Mouse (Mus musculus) embryonic facial prominence, embryonic 15.5 days (tissue): ENCODE data around the gene Got2. TPM values are rescaled to one million over a fixed set of nuclear protein-coding genes. Genes with fewer than 3 reads are reported as not detected.
A peak's percentile ranks its signal among the peaks of the same experiment; 100 is the strongest.
"Not testable (repeated sequence)": the region's sequence is repeated elsewhere in the genome, so short reads cannot be mapped to it uniquely, and the experiment has no call there.

ENCODE experiments used
- ATAC-seq: fragments of 200-750 bp; cut with Nextera tagmentation; 2 replicates; pipeline ENCODE4 v1.8.0; 2017; ENCODE audit warnings: low read depth, moderate TSS enrichment; ENCODE audit not compliant: insufficient number of reproducible peaks, low FRiP score, low TSS enrichment
- H3K27ac ChIP-seq: fragments of 300-500 bp; sonication (generic); replicated peaks from 2 replicates; pipeline ENCODE4 v1.5.1; 2015; ENCODE audit warnings: mild to moderate bottlenecking, inconsistent platforms
- H3K27me3 ChIP-seq: fragments of 300-500 bp; sonication (generic); 2 replicates; pipeline ENCODE4 v1.6.1; 2015; ENCODE audit warnings: inconsistent platforms
- H3K36me3 ChIP-seq: fragments of 300-500 bp; sonication (generic); 2 replicates; pipeline ENCODE4 v1.6.1; 2015; ENCODE audit warnings: mild to moderate bottlenecking, inconsistent platforms
- H3K4me1 ChIP-seq: fragments of 300-500 bp; sonication (generic); 2 replicates; pipeline ENCODE4 v1.6.1; 2015; ENCODE audit warnings: inconsistent platforms
- H3K4me2 ChIP-seq: fragments of 300-500 bp; sonication (generic); replicated peaks from 2 replicates; pipeline ENCODE4 v1.6.1; 2015; ENCODE audit warnings: mild to moderate bottlenecking, inconsistent platforms
- H3K4me3 ChIP-seq: fragments of 300-500 bp; sonication (generic); replicated peaks from 2 replicates; pipeline ENCODE4 v1.5.1; 2015; ENCODE audit warnings: mild to moderate bottlenecking, inconsistent platforms
- H3K9ac ChIP-seq: fragments of 300-500 bp; sonication (generic); 2 replicates; pipeline ENCODE4 v1.6.1; 2015; ENCODE audit warnings: inconsistent platforms
- H3K9me3 ChIP-seq: fragments of 300-500 bp; sonication (generic); replicated peaks from 2 replicates; pipeline ENCODE4 v1.6.1; 2016; ENCODE audit warnings: inconsistent platforms
- WGBS: fragments of 180-500 bp; shearing (Covaris S2); methylation state at CpG from one replicate; pipeline ENCODE4 v1.1.7; 2015; 5-methylcytosine and 5-hydroxymethylcytosine counted together
- polyA plus RNA-seq: library from polyadenylated mRNA; unstranded; fragments of >200 nt; fragmentation: Nextera tagmentation; extraction: Ambion mirVana; gene quantifications from 2 replicates; pipeline ENCODE4 v1.2.1, GENCODE M21; 2015

Gene Got2
- polyA plus RNA-seq, 1 experiment from 2014 or later: 145 TPM

DNA sequence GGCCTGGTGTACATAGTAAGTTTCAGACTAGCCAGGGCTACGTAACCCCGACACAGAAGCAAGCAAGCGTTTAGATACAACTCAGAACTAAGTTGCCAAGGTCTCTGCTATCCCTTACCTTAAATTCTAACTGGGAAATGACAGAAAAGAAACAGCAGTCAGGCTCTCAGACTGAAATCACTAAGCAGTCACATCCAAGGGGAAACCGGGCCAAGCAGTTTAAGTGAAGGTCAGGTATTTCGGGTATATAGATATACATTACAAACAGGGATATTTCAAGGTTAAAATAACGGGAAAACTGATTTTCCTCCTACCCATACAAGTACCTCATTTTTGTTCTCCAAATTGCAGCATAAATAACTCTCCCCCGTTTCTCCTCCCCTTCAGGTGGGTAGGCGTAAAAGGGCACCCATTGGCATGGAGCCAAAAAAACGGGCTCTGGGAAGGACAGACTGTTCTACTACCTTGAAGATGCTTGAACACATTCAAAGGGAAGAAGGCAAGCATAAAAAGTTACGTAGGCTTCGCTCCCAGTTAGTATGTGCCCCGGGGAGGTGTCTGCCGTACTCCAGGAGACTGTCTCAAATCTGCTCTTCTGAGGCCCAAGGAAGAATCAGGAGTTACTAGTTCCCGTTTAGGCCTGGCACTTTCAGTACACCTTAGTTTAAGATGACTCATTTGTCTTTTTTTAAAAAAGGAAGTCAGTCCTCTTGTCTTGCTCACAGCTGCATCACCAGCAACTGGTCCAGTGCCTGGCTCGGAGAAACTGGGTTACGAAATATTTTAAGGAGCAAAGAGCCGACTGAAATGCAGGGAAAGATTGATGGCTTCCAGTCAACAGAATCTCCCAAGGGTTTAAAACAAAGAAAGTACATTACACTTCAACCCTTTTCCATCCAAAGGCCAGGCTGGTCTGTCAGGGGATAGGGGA is 1.4 kb downstream of the Got2 start:
- Histone ChIP-seq H3K27me3 (no peaks in the 10 kb centered on the region), H3K36me3 (no peaks in the 10 kb centered on the region), H3K4me1 (peaks cover 14% of the 10 kb centered on the region), H3K4me3 (peak overlapping the region; percentile 98), H3K4me2 (peak overlapping the region; percentile 91), H3K9ac (no peak overlapping the region), H3K27ac (0 out of 2 replicates have a peak overlapping the region, but pooled peaks have one; percentile 69), H3K9me3 (no peaks in the 10 kb centered on the region)
- WGBS: 53% methylated on average over 17 of the region's 17 CpGs
- no peak for ATAC-seq

DNA sequence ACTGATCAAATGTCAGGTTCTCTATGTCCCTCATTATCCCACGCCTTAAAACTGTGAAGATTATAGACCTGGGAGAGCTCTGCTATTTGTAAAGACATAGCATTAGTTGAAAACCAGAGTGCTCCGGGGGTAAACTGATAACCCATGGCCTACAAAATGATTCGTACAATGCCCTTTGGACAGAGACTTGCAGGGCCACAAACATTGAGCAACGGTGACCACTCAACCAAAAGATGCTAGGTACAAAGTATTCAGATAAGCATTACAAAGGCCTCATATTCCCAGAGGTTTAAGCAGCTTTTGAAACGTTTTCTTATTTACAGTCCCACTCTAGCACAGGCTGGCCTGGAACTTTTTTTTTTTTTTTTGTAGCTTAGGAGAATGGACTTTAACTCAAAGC is 2.4 kb downstream of the Got2 start:
- Histone ChIP-seq H3K9me3 (no peaks in the 10 kb centered on the region), H3K4me3 (no peak overlapping the region), H3K4me1 (peaks cover 14% of the 10 kb centered on the region), H3K36me3 (no peaks in the 10 kb centered on the region), H3K27me3 (no peaks in the 10 kb centered on the region), H3K9ac (no peak overlapping the region), H3K27ac (no peak overlapping the region), H3K4me2 (no peak overlapping the region)
- WGBS: 67% methylated on average over 5 of the region's 5 CpGs
- no peak for ATAC-seq

DNA sequence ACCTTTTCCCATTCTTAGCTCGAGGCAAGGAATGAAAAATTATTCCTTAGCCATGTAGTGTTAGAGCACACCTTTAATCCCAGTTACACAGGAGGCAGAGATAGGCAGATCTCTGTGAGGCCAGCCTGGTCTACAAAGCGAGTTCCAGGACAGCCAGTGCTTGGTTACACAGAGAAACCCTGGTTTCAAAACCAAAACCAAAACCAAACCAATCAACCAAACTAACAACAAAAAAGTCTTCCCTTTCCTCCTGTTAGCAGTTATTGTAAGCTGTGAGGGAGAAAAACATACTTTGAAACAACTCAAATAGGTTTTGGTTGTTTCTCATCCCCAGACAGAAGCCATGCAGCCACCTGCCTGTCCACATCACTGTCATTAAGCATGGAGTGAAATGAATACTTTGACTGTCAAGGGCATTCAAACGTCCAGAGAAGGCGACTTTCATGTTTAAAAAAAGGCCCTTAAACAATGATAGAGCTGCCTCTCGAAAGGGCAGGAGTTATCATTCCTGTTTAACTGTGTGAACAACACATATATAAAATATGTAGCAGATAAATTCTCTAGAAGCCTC is 3.0 kb downstream of the Got2 start:
- Histone ChIP-seq H3K9ac (no peak overlapping the region), H3K36me3 (no peaks in the 10 kb centered on the region), H3K4me1 (peaks cover 14% of the 10 kb centered on the region), H3K4me2 (no peak overlapping the region), H3K27me3 (no peaks in the 10 kb centered on the region), H3K4me3 (no peak overlapping the region), H3K9me3 (no peaks in the 10 kb centered on the region), H3K27ac (no peak overlapping the region)
- no peak for ATAC-seq
- 74% methylated on average over 5 of the region's 5 CpGs for WGBS

DNA sequence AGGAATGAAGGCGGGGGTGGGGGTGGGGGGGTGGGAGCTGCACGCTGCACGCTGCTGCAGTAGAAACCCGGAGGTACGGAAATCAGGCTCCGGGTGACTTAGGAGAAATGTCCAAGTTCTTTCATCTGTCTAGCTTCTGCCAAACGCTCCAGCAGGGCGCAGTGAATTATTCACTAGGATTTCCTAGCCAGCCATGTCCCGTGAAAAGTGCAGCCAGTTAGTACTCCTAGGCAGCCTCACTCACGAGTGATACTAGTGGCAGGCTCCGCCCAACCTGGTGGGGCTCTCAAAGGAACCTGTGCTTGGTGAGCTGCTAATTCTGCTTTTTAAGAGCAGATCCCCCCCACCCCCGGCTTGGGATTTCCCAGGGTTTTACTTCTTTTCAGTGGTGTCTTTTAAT is 3.9 kb downstream of the Got2 start:
- no peaks in the 10 kb centered on the region for H3K27me3 ChIP-seq
- no peaks in the 10 kb centered on the region for H3K9me3 ChIP-seq
- H3K4me3 ChIP-seq: no peak overlapping the region
- no peak overlapping the region for H3K27ac ChIP-seq
- no peak overlapping the region for H3K9ac ChIP-seq
- no peak for ATAC-seq
- peaks cover 14% of the 10 kb centered on the region for H3K4me1 ChIP-seq
- H3K4me2 ChIP-seq: no peak overlapping the region
- WGBS: 81% methylated on average over 12 of the region's 12 CpGs
- H3K36me3 ChIP-seq: no peaks in the 10 kb centered on the region

DNA sequence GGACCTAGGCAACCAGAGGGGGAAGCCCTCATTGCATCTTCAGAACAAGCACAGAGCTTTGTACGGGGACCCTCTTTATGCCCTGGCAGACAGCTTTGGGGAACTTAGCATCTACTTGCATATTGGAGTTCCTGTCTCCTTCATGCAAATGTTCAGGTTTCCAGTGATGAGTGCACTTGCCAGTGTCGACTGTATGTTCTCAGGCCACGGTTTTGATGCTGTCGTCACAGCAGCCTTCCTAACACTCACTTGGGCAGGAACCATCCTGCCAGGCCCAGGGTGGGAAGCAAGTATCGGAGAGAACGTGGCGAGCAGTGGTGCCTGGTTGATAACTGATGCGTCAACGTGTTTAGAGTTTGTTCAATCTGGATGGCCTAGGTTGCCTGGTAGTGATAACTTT is 6.2 kb downstream of the Got2 start:
- Histone ChIP-seq H3K4me2 (no peak overlapping the region), H3K4me3 (no peak overlapping the region), H3K9ac (no peak overlapping the region), H3K27ac (no peak overlapping the region), H3K4me1 (peaks cover 9% of the 10 kb centered on the region), H3K9me3 (no peaks in the 10 kb centered on the region), H3K27me3 (no peaks in the 10 kb centered on the region), H3K36me3 (peaks cover 6% of the 10 kb centered on the region)
- 88% methylated on average over 9 of the region's 9 CpGs for WGBS
- no peak for ATAC-seq

DNA sequence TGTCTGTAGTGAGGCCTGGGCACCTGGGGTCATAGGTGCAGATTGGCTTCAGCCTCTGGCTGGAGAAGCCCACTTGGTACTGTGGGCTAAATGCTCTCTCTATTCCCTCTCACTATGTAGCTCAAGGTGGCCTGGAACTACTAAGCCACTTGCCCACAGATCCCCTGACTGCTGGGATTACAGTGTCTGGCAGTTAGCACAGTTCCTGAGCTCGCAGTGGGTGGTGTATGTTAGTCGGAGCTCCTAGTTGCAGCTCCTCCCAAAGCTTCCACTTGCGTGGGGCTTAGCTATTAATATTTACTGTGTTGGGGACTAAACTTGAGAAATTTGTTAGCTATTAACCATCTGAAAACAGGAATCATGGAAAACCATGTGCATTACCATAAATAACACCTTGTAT is 6.8 kb downstream of the Got2 start:
- Histone ChIP-seq H3K4me3 (no peak overlapping the region), H3K9ac (no peak overlapping the region), H3K27me3 (no peaks in the 10 kb centered on the region), H3K36me3 (peaks cover 12% of the 10 kb centered on the region), H3K9me3 (no peaks in the 10 kb centered on the region), H3K4me2 (no peak overlapping the region), H3K4me1 (peaks cover 3% of the 10 kb centered on the region), H3K27ac (no peak overlapping the region)
- 90% methylated on average over 3 of the region's 3 CpGs for WGBS
- no peak for ATAC-seq

DNA sequence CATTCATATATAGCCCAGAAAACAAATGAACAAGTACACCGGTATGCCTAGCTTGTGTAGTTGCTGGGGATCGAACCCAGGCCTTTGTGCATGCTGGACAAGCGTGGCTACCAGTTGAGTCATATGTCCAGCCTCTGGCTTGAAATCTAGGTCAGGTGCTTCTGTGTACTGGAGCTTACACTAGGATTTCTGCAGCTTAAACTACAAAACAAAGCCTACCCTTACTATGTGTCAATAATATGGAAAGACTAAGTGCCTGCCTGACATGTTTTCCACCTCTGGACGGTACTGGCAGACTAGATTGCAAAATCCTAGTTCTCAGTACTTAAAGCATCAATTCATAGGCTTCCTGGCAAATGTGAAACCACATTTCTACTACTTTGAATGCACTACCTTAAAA is 8.5 kb downstream of the Got2 start:
- H3K27me3 ChIP-seq: no peaks in the 10 kb centered on the region
- peaks cover 26% of the 10 kb centered on the region for H3K36me3 ChIP-seq
- no peaks in the 10 kb centered on the region for H3K9me3 ChIP-seq
- WGBS: 86% methylated on average over 4 of the region's 4 CpGs
- ATAC-seq: no peak
- no peak overlapping the region for H3K4me3 ChIP-seq
- H3K4me2 ChIP-seq: no peak overlapping the region
- H3K4me1 ChIP-seq: no peaks in the 10 kb centered on the region
- no peak overlapping the region for H3K27ac ChIP-seq
- no peak overlapping the region for H3K9ac ChIP-seq

DNA sequence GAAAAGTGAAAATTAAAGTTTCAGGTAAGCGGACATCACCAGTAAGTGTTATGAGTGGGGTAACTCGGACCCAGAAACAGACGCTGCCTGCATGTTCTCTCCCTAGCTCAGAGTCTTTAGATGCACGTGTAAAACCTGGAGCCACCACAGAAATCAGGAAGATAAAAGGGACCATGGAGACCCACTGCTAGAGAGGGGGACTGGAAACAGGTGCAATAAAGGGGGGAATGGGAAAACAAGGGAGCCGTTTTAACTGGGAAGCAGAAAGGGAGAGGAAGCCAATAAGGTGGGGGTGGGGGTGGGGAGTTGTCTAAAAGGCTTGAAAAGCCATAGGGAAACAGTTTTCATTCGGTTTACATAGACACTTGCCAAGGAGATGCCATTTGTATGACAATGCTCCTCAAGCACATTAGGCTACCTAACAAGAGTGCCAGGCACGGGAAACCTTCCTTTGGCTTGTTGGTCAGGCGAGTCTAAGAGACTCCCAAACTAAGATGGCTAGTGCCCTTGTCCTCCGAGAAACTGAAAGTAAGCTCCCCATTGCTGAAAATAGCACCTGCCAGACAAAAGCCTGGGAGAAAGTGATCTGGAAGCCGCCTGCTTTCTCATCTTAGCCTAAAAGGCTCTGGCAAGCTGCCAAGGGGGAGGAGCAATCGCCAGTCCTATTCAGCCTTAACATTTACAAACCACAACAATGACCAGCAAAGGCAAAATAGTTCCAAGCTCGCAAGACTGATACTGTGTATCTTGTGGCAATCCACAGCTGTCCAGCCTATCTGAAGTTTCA is 10.0 kb downstream of the Got2 start:
- no peaks in the 10 kb centered on the region for H3K27me3 ChIP-seq
- no peaks in the 10 kb centered on the region for H3K4me1 ChIP-seq
- H3K27ac ChIP-seq: no peak overlapping the region
- no peaks in the 10 kb centered on the region for H3K9me3 ChIP-seq
- H3K36me3 ChIP-seq: peaks cover 39% of the 10 kb centered on the region
- ATAC-seq: peak; percentile 43; the same call in 1 of the 2 replicates
- H3K9ac ChIP-seq: no peak overlapping the region
- 62% methylated on average over 12 of the region's 12 CpGs for WGBS
- no peak overlapping the region for H3K4me3 ChIP-seq
- H3K4me2 ChIP-seq: no peak overlapping the region

DNA sequence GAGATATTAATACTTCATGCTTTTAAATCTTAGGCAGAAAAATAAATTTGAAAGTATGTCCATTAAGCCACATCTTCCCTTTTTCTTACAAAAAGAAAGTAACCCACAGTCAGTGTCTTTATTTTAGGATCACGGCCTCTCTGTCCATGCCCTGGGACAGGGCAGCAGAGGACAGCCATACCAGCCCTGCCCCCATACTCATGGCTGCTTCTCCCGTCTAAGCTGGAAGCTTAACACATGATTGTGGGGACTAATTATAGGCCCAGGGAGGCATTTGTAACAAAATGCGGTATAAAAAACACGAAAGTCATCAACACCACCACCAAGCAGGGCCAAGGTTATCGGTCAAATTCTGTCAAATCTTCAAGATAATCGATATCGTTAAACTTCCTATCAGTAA is 13.1 kb downstream of the Got2 start:
- Histone ChIP-seq H3K27me3 (no peaks in the 10 kb centered on the region), H3K4me2 (no peak overlapping the region), H3K36me3 (peaks cover 68% of the 10 kb centered on the region), H3K4me3 (no peak overlapping the region), H3K9me3 (no peaks in the 10 kb centered on the region), H3K27ac (no peak overlapping the region), H3K4me1 (no peaks in the 10 kb centered on the region), H3K9ac (no peak overlapping the region)
- WGBS: 95% methylated on average over 7 of the region's 7 CpGs
- ATAC-seq: no peak

DNA sequence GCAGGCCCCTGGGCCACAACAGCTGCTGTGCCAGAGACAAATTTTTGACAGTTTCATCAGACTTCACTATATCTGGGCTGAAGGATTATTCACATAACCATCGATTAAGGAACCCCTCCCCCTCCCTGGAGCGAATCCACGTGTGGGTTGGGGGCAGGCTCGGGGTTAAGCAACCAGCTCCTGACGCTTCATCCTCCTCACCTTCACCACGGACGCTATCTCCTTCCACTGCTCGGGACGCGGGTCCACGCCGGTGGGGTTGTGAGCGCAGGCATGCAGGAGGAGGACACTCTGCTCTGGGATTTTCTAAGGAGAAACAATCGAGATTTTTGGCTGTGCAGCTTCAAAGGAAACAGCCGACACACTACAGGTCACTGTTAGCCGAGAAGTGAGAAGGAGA is 16.7 kb downstream of the Got2 start:
- WGBS: 92% methylated on average over 16 of the region's 16 CpGs

DNA sequence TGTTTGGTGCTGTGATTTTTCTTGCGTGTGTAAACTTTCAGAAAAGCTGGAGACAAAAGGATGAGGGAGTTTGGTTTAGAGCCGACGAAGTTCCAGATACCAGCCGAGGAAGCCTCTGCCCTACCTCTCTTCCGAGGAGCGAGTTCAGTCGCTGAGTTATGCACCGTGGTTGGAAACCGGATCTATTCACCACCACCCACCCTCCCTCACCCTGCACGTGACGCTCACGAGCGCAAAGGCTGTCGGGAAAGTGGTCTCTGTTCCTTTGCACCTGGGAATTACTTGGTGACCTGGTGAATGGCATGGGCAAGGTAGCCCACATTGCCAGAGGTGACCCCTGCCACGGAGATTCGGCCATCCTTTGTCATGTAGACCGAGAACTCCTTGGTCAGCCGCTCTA is 23.5 kb downstream of the Got2 start:
- peaks cover 49% of the 10 kb centered on the region for H3K36me3 ChIP-seq
- H3K27ac ChIP-seq, H3K9me3 ChIP-seq, ATAC-seq, H3K27me3 ChIP-seq, H3K9ac ChIP-seq, H3K4me2 ChIP-seq, H3K4me3 ChIP-seq, H3K4me1 ChIP-seq: not testable (repeated sequence)
- 93% methylated on average over 18 of the region's 18 CpGs for WGBS

More for the DNA sequence above, 16.7 kb downstream of the Got2 start:
- Histone ChIP-seq H3K9ac (no peak overlapping the region), H3K9me3 (no peaks in the 10 kb centered on the region), H3K4me2 (no peak overlapping the region), H3K4me1 (no peaks in the 10 kb centered on the region), H3K27ac (no peak overlapping the region), H3K27me3 (no peaks in the 10 kb centered on the region), H3K36me3 (peaks cover 92% of the 10 kb centered on the region), H3K4me3 (no peak overlapping the region)
- ATAC-seq: no peak
